Mouse (Mus musculus) bone marrow, adult 2 months (tissue): ENCODE results near the gene Itsn1.

Experiments
- CTCF ChIP-seq: fragments of 200-500 bp; IDR thresholded peaks from 2 replicates; pipeline ENCODE4 v1.5.1; 2011; ENCODE audit warnings: low read length, control low read depth; ENCODE audit not compliant: control insufficient read depth, insufficient read depth
- POLR2A ChIP-seq: fragments of 200-500 bp; IDR thresholded peaks from 2 replicates; pipeline ENCODE4 v1.6.1; 2011; ENCODE audit warnings: low read depth, mild to moderate bottlenecking, control low read depth, low read length, borderline replicate concordance; ENCODE audit not compliant: control insufficient read depth

DNA sequence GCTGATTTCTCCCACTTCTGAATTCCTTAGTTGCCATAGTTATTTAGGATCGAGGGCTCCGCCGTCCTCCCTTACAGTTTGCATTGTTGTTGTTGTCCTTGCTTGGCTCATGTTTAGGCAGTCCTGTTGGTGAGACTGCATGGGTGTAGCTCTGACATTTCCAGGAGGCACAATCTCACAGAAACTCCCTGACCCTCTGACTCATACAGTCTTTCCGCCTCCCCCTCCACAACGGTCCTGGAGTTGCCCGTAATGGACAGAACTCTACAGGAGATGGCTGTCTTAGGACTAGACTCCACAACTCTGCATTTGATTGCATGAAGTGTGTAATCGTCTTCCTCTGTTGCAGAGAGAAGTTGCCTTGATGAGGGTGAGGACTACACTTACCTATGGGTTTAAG lies 65.2 kb downstream of the Itsn1 start:
- TF ChIP-seq POLR2A (no peak), CTCF (no peak)
